In genomic region chr8:57651689-57652455, GRCm38 (mm10) we compare ENCODE assay signal across 8 mouse cellular contexts. TPM values are rescaled to one million over a fixed set of nuclear protein-coding genes. Genes with fewer than 3 reads are reported as not detected.
DNase-seq lines count a peak whose midpoint lies in the region; ATAC-seq and TF ChIP-seq lines count a peak whose summit lies in the region.

No protein-coding gene starts in this region.

- H3K9me3 ChIP-seq in embryonic facial prominence, embryonic 10.5 days = no peaks in the 10 kb centered on the region
- H3K9me3 ChIP-seq in midbrain, postnatal 0 days (ENCODE audit: low read length) = no peaks in the 10 kb centered on the region

- H3K9ac ChIP-seq in midbrain, postnatal 0 days (replicated peaks; ENCODE audit: low read length, poor library complexity, severe bottlenecking) = peak overlapping the region; percentile 88

- H3K4me3 ChIP-seq in embryonic facial prominence, embryonic 10.5 days = peak overlapping the region; percentile 92
- H3K4me3 ChIP-seq in midbrain, postnatal 0 days (ENCODE audit: low read depth, low read length) = peak overlapping the region; percentile 69

- peak; percentile 52 to 68 for DNase-seq in left cerebral cortex, adult 18-20 months (ENCODE audit: low spot score in 2 of 2)
- DNase-seq in left cerebral cortex, adult 11 months (ENCODE audit: low spot score) = no peak
- DNase-seq in embryonic facial prominence, embryonic 10.5 days (ENCODE audit: low spot score) = peak; percentile 80
- peak; percentile 81 to 84 for DNase-seq in heart, adult 18-20 months
- DNase-seq in kidney, adult 18-20 months = peak; percentile 84
- peak; percentile 73 for DNase-seq in liver
- DNase-seq in midbrain, postnatal 0 days (ENCODE audit: low spot score) = peak; percentile 65
- DNase-seq in spleen, postnatal 36 days (ENCODE audit: low spot score in 2 of 2) = peak; percentile 40 to 55

- H3K27ac ChIP-seq in embryonic facial prominence, embryonic 10.5 days (replicated peaks) = peak overlapping the region; percentile 98
- H3K27ac ChIP-seq in midbrain, postnatal 0 days (ENCODE audit: low read depth, low read length) = peak overlapping the region; percentile 74

- H3K4me2 ChIP-seq in midbrain, postnatal 0 days (ENCODE audit: low read depth, low read length, poor library complexity, severe bottlenecking) = peak overlapping the region; percentile 98

- no peak for TF ChIP-seq CTCF in midbrain, postnatal 0 days (IDR thresholded peaks at IDR 0.05)

- no peaks in the 10 kb centered on the region for H3K36me3 ChIP-seq in embryonic facial prominence, embryonic 10.5 days (replicated peaks)
- H3K36me3 ChIP-seq in midbrain, postnatal 0 days (ENCODE audit: insufficient read depth, low read length) = no peaks in the 10 kb centered on the region

- H3K27me3 ChIP-seq in embryonic facial prominence, embryonic 10.5 days (replicated peaks; ENCODE audit: low read depth, poor library complexity, severe bottlenecking) = no peaks in the 10 kb centered on the region
- H3K27me3 ChIP-seq in midbrain, postnatal 0 days (ENCODE audit: insufficient read depth, low read length) = no peaks in the 10 kb centered on the region

- ATAC-seq in midbrain, postnatal 0 days (ENCODE audit: low FRiP score) = peak; percentile 79

- H3K4me1 ChIP-seq in embryonic facial prominence, embryonic 10.5 days = peaks cover 35% of the 10 kb centered on the region
- no peaks in the 10 kb centered on the region for H3K4me1 ChIP-seq in midbrain, postnatal 0 days (ENCODE audit: insufficient read depth, low read length)

- WGBS in embryonic facial prominence, embryonic 10.5 days = under 1% methylated on average over 90 of the region's 91 CpGs
- WGBS in midbrain, postnatal 0 days = under 1% methylated on average over 70 of the region's 91 CpGs

RNA-seq across cellular contexts. Expression of gene Galnt7, which starts 1.0 kb away (rescaled TPM):
- 10 to 100 TPM; 10.2 to 12.3 TPM for total RNA-seq in left cerebral cortex, adult 18-20 months (2021)
- 23.2 and 24.1 TPM in 2 replicates for polyA plus RNA-seq in embryonic facial prominence, embryonic 10.5 days (2016; fragmentation: Nextera tagmentation; extraction: Ambion mirVana)
- total RNA-seq in heart, adult 18-20 months (2021) = 1 to 10 TPM; 4.9 to 5.6 TPM
- total RNA-seq in midbrain, postnatal 0 days (2014; rRNA removed) = 6.2 and 8.0 TPM in 2 replicates
- polyA plus RNA-seq in midbrain, postnatal 0 days (2015; fragmentation: Nextera tagmentation; extraction: Ambion mirVana) = 4.7 and 5.2 TPM in 2 replicates
